Mouse (Mus musculus) lung, postnatal 0 days (tissue): ENCODE results near the gene Dek. TPM values are rescaled to one million over a fixed set of nuclear protein-coding genes. Genes with fewer than 3 reads are reported as not detected.

ENCODE experiments used
- ATAC-seq: fragments of 200-750 bp; cut with Nextera tagmentation; 2 replicates; pipeline ENCODE4 v1.8.0; 2017; ENCODE audit warnings: moderate library complexity
- DNase-seq: peaks from one replicate; pipeline ENCODE4 v3.0.0-alpha.2; 2016; ENCODE audit warnings: low spot score
- H3K27ac ChIP-seq: fragments of 300-500 bp; sonication (generic); 2 replicates; pipeline ENCODE4 v1.5.1; 2014; ENCODE audit warnings: antibody characterized with exemption, mild to moderate bottlenecking, low read length, mixed read lengths
- H3K27me3 ChIP-seq: fragments of 300-500 bp; sonication (generic); replicated peaks from 2 replicates; pipeline ENCODE4 v1.6.1; 2014; ENCODE audit warnings: low read length, mixed read lengths; ENCODE audit not compliant: insufficient read depth
- H3K36me3 ChIP-seq: fragments of 300-500 bp; sonication (generic); 2 replicates; pipeline ENCODE4 v1.6.1; 2014; ENCODE audit warnings: low read length, mixed read lengths; ENCODE audit not compliant: insufficient read depth
- H3K4me1 ChIP-seq: fragments of 300-500 bp; sonication (generic); 2 replicates; pipeline ENCODE4 v1.6.1; 2014; ENCODE audit warnings: antibody characterized with exemption, low read depth, low read length, mixed read lengths; ENCODE audit not compliant: insufficient read depth
- H3K4me2 ChIP-seq: fragments of 300-500 bp; sonication (generic); replicated peaks from 2 replicates; pipeline ENCODE4 v1.6.1; 2014; ENCODE audit warnings: low read depth, mild to moderate bottlenecking, low read length, moderate library complexity, mixed read lengths
- H3K4me3 ChIP-seq: fragments of 300-500 bp; sonication (generic); 2 replicates; pipeline ENCODE4 v1.5.1; 2014; ENCODE audit warnings: low read depth, low read length
- H3K9ac ChIP-seq: fragments of 300-500 bp; sonication (generic); replicated peaks from 2 replicates; pipeline ENCODE4 v1.6.1; 2014; ENCODE audit warnings: low read depth, mild to moderate bottlenecking
- H3K9me3 ChIP-seq: fragments of 300-500 bp; sonication (generic); 2 replicates; pipeline ENCODE4 v1.6.1; 2016; ENCODE audit warnings: low read length, mixed read lengths
- CTCF ChIP-seq: IDR thresholded peaks from 2 replicates; pipeline ENCODE4 v1.5.1; 2016; ENCODE audit warnings: antibody characterized with exemption, mild to moderate bottlenecking
- EP300 ChIP-seq: IDR thresholded peaks from 2 replicates; pipeline ENCODE4 v1.6.1; 2016; ENCODE audit warnings: antibody characterized with exemption, mild to moderate bottlenecking, control low read depth
- WGBS: fragments of 180-500 bp; shearing (Covaris S2); extraction: QIAGEN DNeasy Blood & Tissue Kit; methylation state at CpG from one replicate; pipeline ENCODE4 v1.1.7; 2014; 5-methylcytosine and 5-hydroxymethylcytosine counted together
- polyA plus RNA-seq: library from polyadenylated mRNA; unstranded; fragments of >200 nt; fragmentation: Nextera tagmentation; extraction: Ambion mirVana; gene quantifications from 2 replicates; pipeline ENCODE4 v1.2.1, GENCODE M21; 2015

Gene Dek
- polyA plus RNA-seq, 1 experiment from 2014 or later: 113 TPM

DNA sequence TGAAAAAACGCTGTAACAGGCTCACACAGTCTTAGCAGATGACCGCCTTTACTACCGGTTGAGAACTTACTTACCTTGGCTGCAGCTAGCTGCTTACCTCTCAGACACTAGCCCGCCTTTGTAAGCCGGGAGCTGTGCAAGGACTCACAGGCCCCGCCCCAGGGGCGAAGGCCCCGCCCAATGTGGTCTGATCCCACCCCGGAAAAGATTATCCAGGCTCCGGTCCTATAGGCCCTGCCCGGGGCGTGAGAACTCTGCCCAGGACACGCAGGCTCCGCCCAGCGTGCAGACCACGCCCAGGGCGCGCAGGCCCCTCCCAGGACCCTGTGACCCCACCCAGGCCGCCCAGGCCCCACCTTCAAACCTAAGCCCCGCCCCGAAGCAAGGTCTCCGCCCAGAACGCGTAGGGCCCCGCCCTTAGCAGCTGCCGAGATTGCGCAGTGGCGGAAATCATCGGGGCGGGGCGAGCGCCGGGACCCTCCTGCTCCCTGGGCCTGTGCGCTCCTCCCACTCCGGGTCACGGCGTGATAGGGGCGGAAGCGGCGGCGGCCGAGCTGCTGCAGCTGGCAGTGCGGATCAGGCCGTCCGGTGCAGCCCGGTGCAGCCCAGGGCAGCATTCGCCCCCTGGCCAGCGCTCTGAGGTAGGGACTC is 62.8 kb downstream of the Dek start, which contains the start of gene Kdm1b:
Gene Kdm1b, plus strand, starts transcription at position 470 of the 651 bp plus-strand sequence.
- Histone ChIP-seq H3K4me2 (peak within 1 kb of the TSS; percentile 98), H3K9me3 (no peaks in the 10 kb centered on the region), H3K27me3 (no peaks in the 10 kb centered on the region), H3K9ac (peak within 1 kb of the TSS; percentile 63), H3K4me3 (peak within 1 kb of the TSS; percentile 93), H3K4me1 (peaks cover 8% of the 10 kb centered on the region; the same call in 1 of the 2 replicates), H3K27ac (peak within 1 kb of the TSS; percentile 55), H3K36me3 (no peaks in the 10 kb centered on the region)
- under 1% methylated on average over 45 of the region's 48 CpGs for WGBS
- DNase-seq: peak; percentile 98
- no peak for TF ChIP-seq EP300
- no peak for TF ChIP-seq CTCF
- peak; percentile 97 for ATAC-seq

DNA sequence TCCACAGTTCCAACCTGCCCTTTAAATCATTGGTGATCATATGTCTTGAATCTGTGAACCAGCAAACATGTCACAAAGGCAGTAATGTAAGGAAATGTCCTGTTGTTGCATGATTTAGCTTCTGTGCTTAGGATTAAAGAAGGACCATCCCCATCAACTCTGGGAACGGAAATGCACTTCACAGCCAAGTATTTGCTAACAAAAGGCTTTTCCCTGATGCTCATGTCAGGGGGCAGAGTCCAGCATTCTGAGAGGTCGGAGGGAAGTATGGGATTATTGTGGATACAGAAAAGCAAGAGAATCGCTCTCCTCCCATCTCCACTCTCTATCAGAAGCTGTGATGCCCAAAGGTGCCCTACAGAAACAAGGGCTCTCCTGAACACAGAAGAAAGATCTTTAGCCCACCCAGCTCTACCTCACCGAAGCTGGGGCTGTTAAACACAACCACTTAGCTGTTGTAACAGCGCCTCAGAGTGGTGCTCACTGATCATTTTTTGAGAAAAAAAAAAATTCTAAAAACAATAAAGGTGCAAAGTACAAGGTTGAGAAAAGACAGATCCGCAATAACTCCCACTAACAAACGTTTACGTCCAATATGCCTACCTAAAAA is 63.9 kb downstream of the Dek start:
- H3K36me3 ChIP-seq: no peaks in the 10 kb centered on the region
- no peaks in the 10 kb centered on the region for H3K27me3 ChIP-seq
- no peak for ATAC-seq
- H3K4me3 ChIP-seq: 0 out of 2 replicates have a peak overlapping the region, but pooled peaks have one; percentile 93
- no peaks in the 10 kb centered on the region for H3K9me3 ChIP-seq
- DNase-seq: peak; percentile 37
- H3K9ac ChIP-seq: no peak overlapping the region
- H3K27ac ChIP-seq: no peak overlapping the region; the same call in 1 of the 2 replicates
- peaks cover 8% of the 10 kb centered on the region; the same call in 1 of the 2 replicates for H3K4me1 ChIP-seq
- TF ChIP-seq EP300: no peak
- TF ChIP-seq CTCF: peak; percentile 25
- WGBS: 44% methylated on average over 8 of the region's 8 CpGs
- peak overlapping the region; percentile 64; the same call in 1 of the 2 replicates for H3K4me2 ChIP-seq

DNA sequence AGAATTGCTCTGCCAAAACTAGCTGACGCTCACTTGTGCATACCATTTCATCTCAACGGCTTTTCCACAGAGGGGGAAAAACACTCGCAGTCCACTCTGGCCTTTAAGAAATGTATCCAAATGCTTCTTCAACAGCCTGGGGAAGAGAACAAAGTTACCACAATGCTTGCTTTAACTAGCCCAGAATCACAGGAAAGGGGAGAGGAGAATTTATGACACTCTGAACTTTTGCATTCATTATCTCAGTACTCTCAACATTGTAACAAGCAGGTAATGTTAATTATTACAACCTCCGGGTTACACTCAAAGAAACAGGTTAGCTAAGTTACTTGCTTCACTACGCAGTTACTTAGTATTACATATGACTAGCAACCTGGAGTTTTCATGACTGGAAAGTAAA is 65.9 kb downstream of the Dek start:
- Histone ChIP-seq H3K4me1 (peaks cover 8% of the 10 kb centered on the region; the same call in 1 of the 2 replicates), H3K27ac (no peak overlapping the region), H3K27me3 (no peaks in the 10 kb centered on the region), H3K9ac (no peak overlapping the region), H3K36me3 (no peaks in the 10 kb centered on the region), H3K4me3 (no peak overlapping the region), H3K4me2 (no peak overlapping the region), H3K9me3 (no peaks in the 10 kb centered on the region)
- DNase-seq: no peak
- TF ChIP-seq EP300 (no peak), CTCF (no peak)
- WGBS: 81% methylated on average over 5 of the region's 5 CpGs
- no peak for ATAC-seq

DNA sequence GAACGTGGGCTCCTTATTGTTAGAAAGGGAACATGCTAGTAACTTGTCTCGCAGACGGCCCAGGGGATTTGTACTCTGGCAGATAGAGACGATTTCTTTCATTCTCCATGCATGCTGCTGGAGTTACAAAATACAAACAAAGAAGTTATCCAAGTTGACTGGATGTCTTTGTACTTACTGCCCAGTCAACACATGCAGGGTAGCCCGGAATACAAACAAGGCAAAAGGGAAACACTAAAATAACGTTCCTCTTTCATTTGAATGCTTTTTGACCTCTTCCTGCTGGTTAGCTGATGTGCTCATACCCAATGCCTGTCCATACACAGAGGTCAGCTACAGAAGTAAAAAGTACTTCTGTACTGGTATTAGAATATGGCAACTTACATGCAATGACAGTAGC is 68.1 kb downstream of the Dek start:
- TF ChIP-seq CTCF: no peak
- TF ChIP-seq EP300: no peak
- DNase-seq (no peak), ATAC-seq (no peak)
- Histone ChIP-seq H3K4me1 (no peaks in the 10 kb centered on the region; the same call in 1 of the 2 replicates), H3K9ac (no peak overlapping the region), H3K4me2 (no peak overlapping the region), H3K36me3 (no peaks in the 10 kb centered on the region), H3K4me3 (no peak overlapping the region), H3K9me3 (no peaks in the 10 kb centered on the region), H3K27me3 (no peaks in the 10 kb centered on the region), H3K27ac (no peak overlapping the region)
- 78% methylated on average over 6 of the region's 6 CpGs for WGBS

Other genes with a start within 250 kb of the Dek start
- 30.5 TPM in 2 replicates for gene Kif13a, start 176.3 kb downstream of the Dek start, polyA plus RNA-seq
- 2.1 and 2.3 TPM in 2 replicates for gene Nhlrc1, start 91.4 kb downstream of the Dek start, polyA plus RNA-seq
- gene Kdm1b, start 62.7 kb downstream of the Dek start, polyA plus RNA-seq: 7.0 and 9.5 TPM in 2 replicates
- gene Tpmt, start 61.5 kb downstream of the Dek start, polyA plus RNA-seq: 6.8 and 7.4 TPM in 2 replicates
- gene Rnf144b, start 16.5 kb upstream of the Dek start, polyA plus RNA-seq: 3.2 and 4.0 TPM in 2 replicates